Mouse (Mus musculus): ENCODE measurements around the gene Izumo2. TPM values are rescaled to one million over a fixed set of nuclear protein-coding genes. Genes with fewer than 3 reads are reported as not detected.

Izumo2 gene
- total RNA-seq (2023): not detected

GRCm38 (mm10) chr7:44708574-44708973, at the start of gene Izumo2:
Gene Izumo2, plus strand, starts transcription at chr7:44708742.

GRCm38 (mm10) chr7:44670803-44671202, 37.7 kb upstream of the Izumo2 start, which contains the start of gene Myh14:
Gene Myh14, minus strand, starts transcription at chr7:44670843.

GRCm38 (mm10) chr7:44748101-44749044, 39.8 kb downstream of the Izumo2 start, which contains the start of gene Vrk3:
Gene Vrk3, plus strand, starts transcription at chr7:44748413.

GRCm38 (mm10) chr7:44750950-44751349, 42.4 kb downstream of the Izumo2 start, which contains the start of gene Zfp473:
Gene Zfp473, minus strand, starts transcription at chr7:44751050.

Other genes starting within 250 kb of the Izumo2 start
- not detected for gene Aspdh, start 243.4 kb upstream of the Izumo2 start, total RNA-seq (2023)
- gene Josd2, start 240.8 kb upstream of the Izumo2 start, total RNA-seq (2023): 10 to 100 TPM; 57.1 to 67.4 TPM
- 10 to 100 TPM; 76.4 to 79.9 TPM for gene Emc10, start 212.2 kb upstream of the Izumo2 start, total RNA-seq (2023)
- gene Fam71e1, start 212.2 kb upstream of the Izumo2 start, total RNA-seq (2023): 10 to 100 TPM; 12.0 to 15.5 TPM
- gene Mybpc2, start 184.1 kb upstream of the Izumo2 start, total RNA-seq (2023): 10 to 100 TPM; 15.7 to 18.1 TPM
- gene Spib, start 176.7 kb upstream of the Izumo2 start, total RNA-seq (2023): 100 to 1,000 TPM; 478 to 556 TPM
- gene Pold1, start 159.9 kb upstream of the Izumo2 start, total RNA-seq (2023): 100 to 1,000 TPM; 150 to 178 TPM
- 100 to 1,000 TPM; 388 to 398 TPM for gene Nr1h2, start 154.8 kb upstream of the Izumo2 start, total RNA-seq (2023)
- gene Napsa, start 136.4 kb upstream of the Izumo2 start, total RNA-seq (2023): 100 to 1,000 TPM; 537 to 600 TPM
- 10 to 100 TPM; 19.1 to 21.0 TPM for gene Kcnc3, start 118.1 kb upstream of the Izumo2 start, total RNA-seq (2023)
- gene Myh14, start 37.9 kb upstream of the Izumo2 start, total RNA-seq (2023): not detected
- 10 to 100 TPM; 80.8 to 85.9 TPM for gene Vrk3, start 39.7 kb downstream of the Izumo2 start, total RNA-seq (2023)
- gene Zfp473, start 42.3 kb downstream of the Izumo2 start, total RNA-seq (2023): 1 to 10 TPM; 2.1 to 2.6 TPM
- 10 to 100 TPM; 53.1 to 61.7 TPM for gene Nup62, start 107.3 kb downstream of the Izumo2 start, total RNA-seq (2023)
- gene Il4i1, start 107.6 kb downstream of the Izumo2 start, total RNA-seq (2023): 100 to 1,000 TPM; 155 to 234 TPM
- gene Atf5, start 107.9 kb downstream of the Izumo2 start, total RNA-seq (2023): 1 to 10 TPM; 3.8 to 4.1 TPM
- gene Akt1s1, start 140.2 kb downstream of the Izumo2 start, total RNA-seq (2023): 10 to 100 TPM; 47.4 to 54.3 TPM
- gene Tbc1d17, start 140.3 kb downstream of the Izumo2 start, total RNA-seq (2023): 100 to 1,000 TPM; 116 to 132 TPM
- gene Pnkp, start 148.4 kb downstream of the Izumo2 start, total RNA-seq (2023): 10 to 100 TPM; 75.0 to 80.9 TPM
- gene Ptov1, start 161.0 kb downstream of the Izumo2 start, total RNA-seq (2023): 10 to 100 TPM; 14.0 to 23.5 TPM
- gene Med25, start 184.0 kb downstream of the Izumo2 start, total RNA-seq (2023): 10 to 100 TPM; 67.9 to 78.3 TPM
- gene Fuz, start 187.3 kb downstream of the Izumo2 start, total RNA-seq (2023): 10 to 100 TPM; 31.4 to 50.1 TPM
- gene Ap2a1, start 220.8 kb downstream of the Izumo2 start, total RNA-seq (2023): 100 to 1,000 TPM in 1 of 2 experiments, 10 to 100 TPM in 1; 92.5 to 101 TPM
- not detected for gene Tsks, start 234.5 kb downstream of the Izumo2 start, total RNA-seq (2023)

Measured in B cell, adult 67 days (primary cell).